Mouse (Mus musculus): ENCODE results near the gene Ptprs. TPM values are rescaled to one million over a fixed set of nuclear protein-coding genes. Genes with fewer than 3 reads are reported as not detected.

Ptprs gene
- polyA plus RNA-seq, 1 experiment from 2014 or later: 15.7 TPM

DNA sequence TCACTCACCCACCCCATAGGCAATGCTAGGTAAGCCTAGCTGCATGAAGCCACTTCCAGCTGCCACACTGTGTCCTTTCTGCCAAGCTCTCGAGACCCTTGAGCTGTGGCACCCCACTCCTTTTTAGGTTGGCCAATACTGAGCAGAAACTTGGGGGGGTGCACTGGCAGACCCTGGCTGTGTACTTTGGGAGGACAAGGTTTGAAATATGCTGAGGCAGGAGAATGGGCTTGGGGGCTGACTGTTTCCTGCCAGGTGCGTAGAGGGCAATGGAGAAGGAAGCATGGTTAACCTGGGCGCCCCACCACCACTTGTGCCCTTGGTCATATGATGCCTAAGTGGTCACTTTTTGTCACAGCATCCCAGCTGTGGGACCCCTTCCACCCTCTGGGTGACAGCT lies 31.5 kb downstream of the Ptprs start:
- H3K4me2 ChIP-seq (replicated peaks; ENCODE audit: low read depth): no peak overlapping the region
- 92% methylated on average over 3 of the region's 3 CpGs for WGBS
- 0 out of 2 replicates have a peak, but pooled peaks cover 5% of the 10 kb centered on the region for H3K36me3 ChIP-seq (ENCODE audit: control insufficient read depth, insufficient read depth)
- TF ChIP-seq CTCF (IDR thresholded peaks at IDR 0.05; ENCODE audit: low read depth): no peak
- H3K9ac ChIP-seq (ENCODE audit: low read depth, low read length): no peak overlapping the region
- H3K9me3 ChIP-seq (ENCODE audit: control insufficient read depth): no peaks in the 10 kb centered on the region
- H3K4me1 ChIP-seq (replicated peaks; ENCODE audit: control insufficient read depth, insufficient read depth, low read length): no peaks in the 10 kb centered on the region
- no peak overlapping the region for H3K4me3 ChIP-seq (ENCODE audit: low read depth, low read length)
- H3K27ac ChIP-seq (ENCODE audit: low read depth, low read length): no peak overlapping the region
- ATAC-seq: no peak
- no peaks in the 10 kb centered on the region for H3K27me3 ChIP-seq (replicated peaks; ENCODE audit: control insufficient read depth, insufficient read depth, low read length)

DNA sequence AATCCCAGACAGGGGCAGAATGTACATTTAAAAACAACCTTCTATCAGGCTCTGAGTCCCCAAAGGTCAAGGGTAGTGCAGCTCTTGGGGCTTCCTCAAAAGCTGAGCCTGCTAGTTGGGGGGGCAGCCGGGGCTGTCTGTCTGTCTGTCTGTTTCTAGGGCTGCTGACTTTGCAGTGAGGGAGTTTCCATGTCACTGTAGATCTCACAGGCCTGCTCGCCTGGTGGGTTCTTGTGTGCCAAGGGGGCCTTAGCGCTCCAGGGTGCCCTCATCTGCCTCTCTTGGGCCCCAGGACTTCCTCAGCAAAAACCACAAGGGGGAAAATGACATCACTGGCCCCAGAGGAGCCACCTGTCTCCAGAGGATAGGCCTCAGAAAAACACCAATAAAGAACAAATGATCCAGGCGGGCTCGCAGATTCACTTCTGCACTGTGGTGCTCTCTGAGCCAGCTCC lies 32.9 kb downstream of the Ptprs start:
- Histone ChIP-seq H3K36me3 (ENCODE audit: control insufficient read depth, insufficient read depth) (no peaks in the 10 kb centered on the region), H3K4me2 (replicated peaks; ENCODE audit: low read depth) (no peak overlapping the region)
- 76% methylated on average over 5 of the region's 5 CpGs for WGBS

DNA sequence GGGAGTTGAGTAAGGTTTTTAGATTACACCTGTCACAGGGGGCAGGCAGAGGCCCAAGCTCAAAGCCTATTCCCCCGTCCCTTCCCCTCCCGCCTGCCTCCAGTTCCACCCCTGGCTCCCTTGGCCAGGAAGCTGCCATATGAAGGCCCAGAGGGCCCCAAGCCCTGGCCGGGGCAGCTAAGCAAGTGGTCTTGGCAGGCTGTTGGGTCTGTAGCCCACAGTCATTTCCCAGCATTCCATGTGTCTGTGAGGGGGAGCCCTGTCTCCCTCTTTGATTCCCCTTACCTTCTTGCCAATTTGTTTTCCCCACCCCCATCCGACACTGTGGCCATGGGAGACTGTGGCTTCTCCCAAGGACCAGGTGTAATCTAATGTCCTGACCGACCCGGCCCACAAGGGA lies 34.0 kb downstream of the Ptprs start:
- Histone ChIP-seq H3K9me3 (ENCODE audit: control insufficient read depth) (no peaks in the 10 kb centered on the region), H3K4me2 (replicated peaks; ENCODE audit: low read depth) (no peak overlapping the region), H3K4me3 (ENCODE audit: low read depth, low read length) (no peak overlapping the region), H3K36me3 (ENCODE audit: control insufficient read depth, insufficient read depth) (no peaks in the 10 kb centered on the region), H3K27ac (ENCODE audit: low read depth, low read length) (no peak overlapping the region), H3K27me3 (replicated peaks; ENCODE audit: control insufficient read depth, insufficient read depth, low read length) (no peaks in the 10 kb centered on the region), H3K9ac (ENCODE audit: low read depth, low read length) (no peak overlapping the region), H3K4me1 (replicated peaks; ENCODE audit: control insufficient read depth, insufficient read depth, low read length) (no peaks in the 10 kb centered on the region)
- ATAC-seq: no peak
- WGBS: 84% methylated on average over 6 of the region's 6 CpGs
- no peak for TF ChIP-seq CTCF (IDR thresholded peaks at IDR 0.05; ENCODE audit: low read depth)

More for the DNA sequence above, 32.9 kb downstream of the Ptprs start:
- Histone ChIP-seq H3K4me3 (ENCODE audit: low read depth, low read length) (no peak overlapping the region), H3K27me3 (replicated peaks; ENCODE audit: control insufficient read depth, insufficient read depth, low read length) (no peaks in the 10 kb centered on the region), H3K27ac (ENCODE audit: low read depth, low read length) (no peak overlapping the region), H3K4me1 (replicated peaks; ENCODE audit: control insufficient read depth, insufficient read depth, low read length) (no peaks in the 10 kb centered on the region), H3K9me3 (ENCODE audit: control insufficient read depth) (no peaks in the 10 kb centered on the region), H3K9ac (ENCODE audit: low read depth, low read length) (no peak overlapping the region)
- no peak for TF ChIP-seq CTCF (IDR thresholded peaks at IDR 0.05; ENCODE audit: low read depth)
- no peak for ATAC-seq

DNA sequence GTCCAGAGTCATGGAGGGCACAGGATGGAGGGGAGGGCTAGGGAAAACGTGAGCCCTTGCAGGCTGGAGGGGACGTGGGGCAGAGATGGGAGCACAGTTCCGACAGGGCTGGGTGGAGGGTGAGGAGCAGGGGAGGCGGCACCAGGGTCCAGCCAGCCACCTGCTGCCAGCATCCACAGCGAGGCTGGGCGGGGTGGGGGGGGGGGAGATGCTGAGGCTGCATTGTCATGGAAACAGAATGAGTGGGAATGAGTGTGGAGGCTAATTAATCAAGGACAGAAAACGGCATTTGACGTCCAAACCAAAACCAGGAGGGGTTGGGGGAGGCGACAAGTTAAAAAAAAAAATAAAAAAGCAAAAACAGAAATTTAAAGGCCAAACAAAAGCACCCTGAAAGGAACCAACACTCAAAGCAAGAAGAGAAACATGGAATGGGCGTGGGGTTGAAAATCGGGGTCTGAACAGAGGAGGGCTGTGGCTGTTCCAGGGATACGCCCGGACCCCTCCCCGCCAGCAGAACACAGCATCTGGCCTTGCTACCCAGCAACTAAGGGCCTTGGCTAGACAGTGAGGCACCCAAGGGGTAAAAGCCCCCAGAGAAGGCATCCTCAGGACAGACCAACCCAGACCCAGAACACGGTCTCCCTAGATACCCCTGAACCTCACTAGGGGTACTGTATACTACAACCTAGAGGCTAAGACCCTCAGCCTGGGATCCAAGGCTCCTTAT lies 36.4 kb downstream of the Ptprs start:
- Histone ChIP-seq H3K27ac (ENCODE audit: low read depth, low read length) (no peak overlapping the region), H3K27me3 (replicated peaks; ENCODE audit: control insufficient read depth, insufficient read depth, low read length) (no peaks in the 10 kb centered on the region), H3K9ac (ENCODE audit: low read depth, low read length) (no peak overlapping the region), H3K9me3 (ENCODE audit: control insufficient read depth) (no peaks in the 10 kb centered on the region), H3K4me3 (ENCODE audit: low read depth, low read length) (no peak overlapping the region), H3K4me2 (replicated peaks; ENCODE audit: low read depth) (no peak overlapping the region), H3K4me1 (replicated peaks; ENCODE audit: control insufficient read depth, insufficient read depth, low read length) (no peaks in the 10 kb centered on the region), H3K36me3 (ENCODE audit: control insufficient read depth, insufficient read depth) (peaks cover 13% of the 10 kb centered on the region; the same call in 1 of the 2 replicates)
- WGBS: 85% methylated on average over 15 of the region's 15 CpGs
- ATAC-seq: no peak
- no peak for TF ChIP-seq CTCF (IDR thresholded peaks at IDR 0.05; ENCODE audit: low read depth)

DNA sequence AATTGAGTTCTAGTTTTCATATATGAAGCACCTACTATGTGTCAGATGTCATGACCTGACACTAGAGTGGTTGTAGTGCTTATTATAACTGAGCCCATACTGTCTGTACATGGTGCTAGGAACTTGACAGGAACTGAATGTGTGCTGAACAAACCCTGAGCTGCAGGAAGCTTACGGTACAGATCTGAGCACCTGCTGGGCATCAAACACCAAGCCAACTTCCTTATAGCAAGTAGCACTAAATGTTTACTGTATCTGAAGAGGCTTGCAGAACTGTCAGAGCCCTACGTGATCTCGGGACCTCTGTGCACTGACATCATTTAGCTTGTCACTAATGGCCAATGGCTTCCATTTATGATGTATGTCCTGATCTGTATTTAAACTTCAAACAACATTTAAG lies 44.7 kb downstream of the Ptprs start:
- Histone ChIP-seq H3K27me3 (replicated peaks; ENCODE audit: control insufficient read depth, insufficient read depth, low read length) (no peaks in the 10 kb centered on the region), H3K9ac (ENCODE audit: low read depth, low read length) (no peak overlapping the region), H3K27ac (ENCODE audit: low read depth, low read length) (no peak overlapping the region), H3K4me2 (replicated peaks; ENCODE audit: low read depth) (no peak overlapping the region), H3K4me3 (ENCODE audit: low read depth, low read length) (no peak overlapping the region), H3K4me1 (replicated peaks; ENCODE audit: control insufficient read depth, insufficient read depth, low read length) (no peaks in the 10 kb centered on the region), H3K36me3 (ENCODE audit: control insufficient read depth, insufficient read depth) (peaks cover 23% of the 10 kb centered on the region), H3K9me3 (ENCODE audit: control insufficient read depth) (no peaks in the 10 kb centered on the region)
- WGBS: 76% methylated on average over 3 of the region's 3 CpGs
- TF ChIP-seq CTCF (IDR thresholded peaks at IDR 0.05; ENCODE audit: low read depth): no peak
- no peak for ATAC-seq

DNA sequence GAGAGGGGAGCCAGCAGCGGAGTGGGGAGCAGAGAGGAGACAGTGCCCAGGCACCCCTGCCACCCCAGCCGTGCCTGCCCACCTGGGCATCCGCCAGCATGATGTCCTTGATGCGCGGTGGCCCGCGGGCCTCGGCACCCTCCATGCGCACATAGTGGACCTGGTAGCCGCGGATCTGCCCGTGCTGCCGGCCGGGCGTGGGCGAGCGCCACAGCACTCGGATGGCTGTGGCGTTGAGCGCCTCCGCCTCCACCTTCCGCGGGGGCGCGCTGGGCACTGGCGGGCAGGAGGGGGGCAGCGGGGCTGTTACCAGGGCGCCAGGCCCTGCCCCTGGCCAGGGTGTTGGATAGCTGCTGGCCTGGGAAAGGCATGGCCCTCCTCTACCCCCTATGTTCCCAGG lies 48.4 kb downstream of the Ptprs start:
- 87% methylated on average over 26 of the region's 28 CpGs for WGBS
- no peak overlapping the region for H3K4me2 ChIP-seq (replicated peaks; ENCODE audit: low read depth)
- no peak for ATAC-seq

More for the DNA sequence above, 48.4 kb downstream of the Ptprs start:
- Histone ChIP-seq H3K36me3 (ENCODE audit: control insufficient read depth, insufficient read depth) (peaks cover 17% of the 10 kb centered on the region), H3K27me3 (replicated peaks; ENCODE audit: control insufficient read depth, insufficient read depth, low read length) (no peaks in the 10 kb centered on the region), H3K9me3 (ENCODE audit: control insufficient read depth) (no peaks in the 10 kb centered on the region), H3K4me1 (replicated peaks; ENCODE audit: control insufficient read depth, insufficient read depth, low read length) (no peaks in the 10 kb centered on the region), H3K9ac (ENCODE audit: low read depth, low read length) (no peak overlapping the region), H3K27ac (ENCODE audit: low read depth, low read length) (no peak overlapping the region), H3K4me3 (ENCODE audit: low read depth, low read length) (no peak overlapping the region)
- TF ChIP-seq CTCF (IDR thresholded peaks at IDR 0.05; ENCODE audit: low read depth): no peak

Measured in intestine, postnatal 0 days (tissue).